Mouse (Mus musculus) heart, embryonic 14.5 days (tissue): ENCODE measurements around the gene Hepacam. TPM values are rescaled to one million over a fixed set of nuclear protein-coding genes. Genes with fewer than 3 reads are reported as not detected.

Experiments used
- ATAC-seq: fragments of 200-750 bp; cut with Nextera tagmentation; 2 replicates; pipeline ENCODE4 v1.8.0; 2017; ENCODE audit warnings: low read depth, moderate TSS enrichment; ENCODE audit not compliant: insufficient number of reproducible peaks, insufficient read depth, low FRiP score
- H3K27ac ChIP-seq, 2 experiments: fragments of 200-500 bp in 1 of 2; fragments of 300-500 bp in 1 of 2; sonication (generic) in 1 of 2; replicated peaks in 1 of 2; 2 replicates each; pipeline ENCODE4 v1.5.1; 2012 to 2014; ENCODE audit warnings: low read depth in 2 of 2, low read length in 2 of 2, control low read depth in 1 of 2, mild to moderate bottlenecking in 1 of 2, mixed read lengths in 1 of 2; ENCODE audit not compliant: control insufficient read depth in 1 of 2, insufficient read depth in 1 of 2
- H3K27me3 ChIP-seq: fragments of 300-500 bp; sonication (generic); 2 replicates; pipeline ENCODE4 v1.6.1; 2014; ENCODE audit warnings: mild to moderate bottlenecking, low read length, control low read depth; ENCODE audit not compliant: control insufficient read depth, insufficient read depth
- H3K36me3 ChIP-seq: fragments of 300-500 bp; sonication (generic); 2 replicates; pipeline ENCODE4 v1.6.1; 2014; ENCODE audit warnings: mild to moderate bottlenecking, control low read depth, low read length, mixed read lengths; ENCODE audit not compliant: control insufficient read depth, insufficient read depth
- H3K4me1 ChIP-seq, 2 experiments: fragments of 200-500 bp in 1 of 2; fragments of 300-500 bp in 1 of 2; sonication (generic) in 1 of 2; 2 replicates each; pipeline ENCODE4 v1.6.1; 2012 to 2014; ENCODE audit warnings: low read length in 2 of 2, control low read depth in 1 of 2, mixed read lengths in 1 of 2; ENCODE audit not compliant: control insufficient read depth in 2 of 2, insufficient read depth in 2 of 2
- H3K4me2 ChIP-seq: fragments of 300-500 bp; sonication (generic); 2 replicates; pipeline ENCODE4 v1.6.1; 2014; ENCODE audit warnings: mild to moderate bottlenecking, low read length
- H3K4me3 ChIP-seq, 2 experiments: fragments of 200-500 bp in 1 of 2; fragments of 300-500 bp in 1 of 2; sonication (generic) in 1 of 2; 2 replicates each; pipeline ENCODE4 v1.5.1; 2012 to 2014; ENCODE audit warnings: low read length in 2 of 2, mild to moderate bottlenecking in 2 of 2, control low read depth in 1 of 2, low read depth in 1 of 2, moderate library complexity in 1 of 2; ENCODE audit not compliant: control insufficient read depth in 1 of 2, insufficient read depth in 1 of 2
- H3K9ac ChIP-seq: fragments of 300-500 bp; sonication (generic); 2 replicates; pipeline ENCODE4 v1.6.1; 2014; ENCODE audit warnings: mild to moderate bottlenecking, low read length
- H3K9me3 ChIP-seq: fragments of 300-500 bp; sonication (generic); 2 replicates; pipeline ENCODE4 v1.6.1; 2016; ENCODE audit warnings: low read length, control low read depth; ENCODE audit not compliant: control insufficient read depth
- WGBS: fragments of 180-500 bp; shearing (Covaris S2); extraction: QIAGEN DNeasy Blood & Tissue Kit; methylation state at CpG from one replicate; pipeline ENCODE4 v1.1.7; 2014; 5-methylcytosine and 5-hydroxymethylcytosine counted together
- polyA plus RNA-seq: library from polyadenylated mRNA; unstranded; fragments of >200 nt; fragmentation: Nextera tagmentation; extraction: Ambion mirVana; gene quantifications from 2 replicates; pipeline ENCODE4 v1.2.1, GENCODE M21; 2014

Gene Hepacam
- polyA plus RNA-seq, 1 experiment from 2014 or later = not detected

DNA sequence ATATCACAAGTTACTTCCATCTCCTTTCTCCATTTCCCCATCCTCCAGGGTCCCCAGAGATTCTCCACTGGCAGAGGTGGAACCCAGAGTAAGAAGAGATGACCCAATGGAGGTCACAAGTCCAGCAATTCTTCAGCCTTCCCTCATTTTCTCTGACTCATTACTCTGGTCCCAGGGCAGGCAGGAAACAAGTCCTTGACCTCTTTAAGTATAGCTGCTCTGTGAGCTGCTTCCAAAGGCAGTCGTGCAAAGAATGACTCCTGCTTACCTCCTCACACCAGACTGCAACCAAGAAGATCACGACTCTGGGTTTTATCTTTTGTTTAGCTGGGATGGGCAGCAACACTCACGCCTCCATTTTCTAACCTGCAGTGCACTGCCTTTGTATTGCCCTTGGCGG lies 68.5 kb downstream of the Hepacam start:
- Histone ChIP-seq H3K27ac (no peak overlapping the region), H3K27me3 (peaks cover 56% of the 10 kb centered on the region), H3K36me3 (no peaks in the 10 kb centered on the region), H3K9ac (no peak overlapping the region), H3K4me1 (peaks cover 5 to 22% of the 10 kb centered on the region in 2 experiments; a peak in 3 of 4 replicates), H3K4me3 (no peak overlapping the region), H3K4me2 (no peak overlapping the region), H3K9me3 (no peaks in the 10 kb centered on the region)
- WGBS = 10% methylated on average over 4 of the region's 4 CpGs
- no peak for ATAC-seq

Other genes with a start within 250 kb of the Hepacam start
- 2.4 and 3.6 TPM in 2 replicates for gene Pknox2, start 219.9 kb upstream of the Hepacam start, polyA plus RNA-seq
- 10.7 and 11.1 TPM in 2 replicates for gene Tmem218, start 159.1 kb upstream of the Hepacam start, polyA plus RNA-seq
- gene Slc37a2, start 111.6 kb upstream of the Hepacam start, polyA plus RNA-seq = 1.2 and 2.3 TPM in 2 replicates
- 3.3 and 4.4 TPM in 2 replicates for gene Ccdc15, start 18.9 kb upstream of the Hepacam start, polyA plus RNA-seq
- 10.4 and 11.3 TPM in 2 replicates for gene Robo4, start 34.5 kb downstream of the Hepacam start, polyA plus RNA-seq
- gene Robo3, start 65.9 kb downstream of the Hepacam start, polyA plus RNA-seq = 0.15 and 0.16 TPM in 2 replicates
- 13.8 and 17.5 TPM in 2 replicates for gene Msantd2, start 122.0 kb downstream of the Hepacam start, polyA plus RNA-seq
- 78.2 and 81.9 TPM in 2 replicates for gene Esam, start 160.7 kb downstream of the Hepacam start, polyA plus RNA-seq
- 0.74 and 1.6 TPM in 2 replicates for gene Vsig2, start 171.9 kb downstream of the Hepacam start, polyA plus RNA-seq
- gene Nrgn, start 185.6 kb downstream of the Hepacam start, polyA plus RNA-seq = 3.5 and 3.8 TPM in 2 replicates
- 12.0 and 12.7 TPM in 2 replicates for gene Siae, start 188.3 kb downstream of the Hepacam start, polyA plus RNA-seq
- 6.6 and 7.3 TPM in 2 replicates for gene Spa17, start 246.4 kb downstream of the Hepacam start, polyA plus RNA-seq